Mouse (Mus musculus) left cerebral cortex, adult 2 months (tissue): ENCODE data around the gene Gm11213. TPM values are rescaled to one million over a fixed set of nuclear protein-coding genes. Genes with fewer than 3 reads are reported as not detected.

Experiments
- DNase-seq, 2 experiments: peaks; one replicate each; pipeline ENCODE4 v3.0.0; 2021 to 2022; ENCODE audit warnings: low spot score in 2 of 2, mixed read lengths in 1 of 2; ENCODE audit errors: extremely low spot score in 1 of 2
- H3K27ac ChIP-seq: fragments of 200-600 bp; 2 replicates; pipeline ENCODE4 v1.8.1; 2022
- H3K4me3 ChIP-seq: fragments of 200-600 bp; 2 replicates; pipeline ENCODE4 v1.8.1; 2022
- CTCF ChIP-seq: fragments of 200-600 bp; IDR thresholded peaks from 2 replicates; pipeline ENCODE4 v1.8.1; 2022; ENCODE audit warnings: antibody characterized with exemption, mild to moderate bottlenecking, moderate library complexity
- intact Hi-C: fragments of 180-260 bp; cut with DNase I; formaldehyde crosslinking; loops from one replicate; pipeline ENCODE4 v1.15.1; 2025
- total RNA-seq, 2 experiments: library from RNA; stranded (reverse); gene quantifications; 2 replicates each; pipeline ENCODE4 v1.2.3; 2021

Gene Gm11213
- total RNA-seq, 2 experiments from 2014 or later, result not detected

- TF ChIP-seq CTCF, result no peak
- no peak overlapping the region for H3K27ac ChIP-seq
- H3K4me3 ChIP-seq, result no peak overlapping the region
- intact Hi-C loops, result no loop called here
- DNase-seq, result no peak
Observed at GRCm38 (mm10) chr4:63605545-63605944, 484 bp upstream of the Gm11213 start.

- Histone ChIP-seq H3K27ac (no peak overlapping the region), H3K4me3 (no peak overlapping the region)
- DNase-seq, result no peak
- no peak for TF ChIP-seq CTCF
- intact Hi-C loops, result no loop called here
Observed at GRCm38 (mm10) chr4:63601263-63601662, 3.8 kb downstream of the Gm11213 start.

GRCm38 (mm10) chr4:63600786-63601185 lies 4.3 kb downstream of the Gm11213 start:
- no peak for DNase-seq
- Histone ChIP-seq H3K27ac (no peak overlapping the region), H3K4me3 (no peak overlapping the region)
- intact Hi-C loops, result no loop called here
- no peak for TF ChIP-seq CTCF

- no peak overlapping the region for H3K4me3 ChIP-seq
- TF ChIP-seq CTCF, result no peak
- intact Hi-C loops, result loop anchor here (10.0 kb wide), 1 partner anchor 239 kb away; no protein-coding TSS in a partner anchor
Observed at GRCm38 (mm10) chr4:63596010-63596409, 9.1 kb downstream of the Gm11213 start.

GRCm38 (mm10) chr4:63595259-63595658 lies 9.8 kb downstream of the Gm11213 start:
- DNase-seq, result no peak
- no peak for TF ChIP-seq CTCF
- no peak overlapping the region for H3K4me3 ChIP-seq

More at GRCm38 (mm10) chr4:63596010-63596409, 9.1 kb downstream of the Gm11213 start:
- no peak for DNase-seq
- H3K27ac ChIP-seq, result no peak overlapping the region

GRCm38 (mm10) chr4:63594459-63595110 lies 10.5 kb downstream of the Gm11213 start:
- TF ChIP-seq CTCF, result no peak
- intact Hi-C loops, result loop anchor here (10.0 kb wide), 1 partner anchor 240 kb away; no protein-coding TSS in a partner anchor
- no peak for DNase-seq
- H3K4me3 ChIP-seq, result no peak overlapping the region
- no peak overlapping the region for H3K27ac ChIP-seq

More at GRCm38 (mm10) chr4:63595259-63595658, 9.8 kb downstream of the Gm11213 start:
- H3K27ac ChIP-seq, result no peak overlapping the region
- intact Hi-C loops, result loop anchor here (10.0 kb wide), 1 partner anchor 240 kb away; no protein-coding TSS in a partner anchor

GRCm38 (mm10) chr4:63590538-63590937 lies 14.5 kb downstream of the Gm11213 start:
- Histone ChIP-seq H3K4me3 (no peak overlapping the region), H3K27ac (no peak overlapping the region)
- no peak for TF ChIP-seq CTCF
- DNase-seq, result no peak
- intact Hi-C loops, result loop anchor here (10.0 kb wide), 1 partner anchor 244 kb away; no protein-coding TSS in a partner anchor

- Histone ChIP-seq H3K4me3 (no peak overlapping the region), H3K27ac (no peak overlapping the region)
- intact Hi-C loops, result loop anchor here (10.0 kb wide), 1 partner anchor 245 kb away; no protein-coding TSS in a partner anchor
- DNase-seq, result no peak
- TF ChIP-seq CTCF, result no peak
Observed at GRCm38 (mm10) chr4:63589987-63590386, 15.1 kb downstream of the Gm11213 start.

- H3K27ac ChIP-seq, result no peak overlapping the region
- TF ChIP-seq CTCF, result no peak
- no peak for DNase-seq
- H3K4me3 ChIP-seq, result no peak overlapping the region
- intact Hi-C loops, result no loop called here
Observed at GRCm38 (mm10) chr4:63586240-63586639, 18.8 kb downstream of the Gm11213 start.

GRCm38 (mm10) chr4:63585216-63585615 lies 19.8 kb downstream of the Gm11213 start:
- no peak overlapping the region for H3K4me3 ChIP-seq
- intact Hi-C loops, result no loop called here
- no peak for DNase-seq
- no peak overlapping the region for H3K27ac ChIP-seq
- no peak for TF ChIP-seq CTCF

- no peak overlapping the region for H3K4me3 ChIP-seq
- intact Hi-C loops, result no loop called here
- no peak overlapping the region for H3K27ac ChIP-seq
- DNase-seq, result no peak
- TF ChIP-seq CTCF, result no peak
Observed at GRCm38 (mm10) chr4:63582580-63582979, 22.5 kb downstream of the Gm11213 start.

GRCm38 (mm10) chr4:63580078-63580477 lies 25.0 kb downstream of the Gm11213 start:
- Histone ChIP-seq H3K27ac (no peak overlapping the region), H3K4me3 (no peak overlapping the region)
- DNase-seq, result no peak
- intact Hi-C loops, result no loop called here
- TF ChIP-seq CTCF, result no peak

- no peak for TF ChIP-seq CTCF
- H3K27ac ChIP-seq, result no peak overlapping the region
- intact Hi-C loops, result no loop called here
Observed at GRCm38 (mm10) chr4:63579649-63580048, 25.4 kb downstream of the Gm11213 start.

More at GRCm38 (mm10) chr4:63579649-63580048, 25.4 kb downstream of the Gm11213 start:
- DNase-seq, result no peak
- H3K4me3 ChIP-seq, result no peak overlapping the region
